18 mouse cellular contexts compared by ENCODE assay signal in the genomic region with DNA sequence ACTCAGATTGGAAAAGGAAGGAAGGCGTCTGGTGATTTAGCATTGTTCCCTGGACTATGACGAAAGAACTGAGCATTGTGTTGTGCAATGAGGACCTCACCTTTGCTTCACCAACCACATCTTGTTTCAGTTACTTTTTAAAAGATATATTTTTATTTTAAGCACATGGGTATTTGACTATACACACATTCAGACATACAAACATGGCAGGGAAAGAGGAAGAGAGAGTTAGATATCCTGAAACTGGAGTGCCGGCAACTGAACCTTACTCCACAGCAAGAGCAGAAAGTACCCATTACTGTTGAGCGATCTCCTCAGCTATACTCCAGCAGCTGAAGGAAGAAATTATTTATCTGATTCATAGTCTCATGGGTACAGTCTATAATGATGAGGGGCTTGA.
"Had no signal": no experiment of that assay in that cellular context is flagged by ENCODE, and none has a peak within 500 bp of the region (broad histone marks: within the 10 kb centered on the region; RNA-seq: fewer than 3 reads in every experiment).

No protein-coding gene starts in this region.

- H3K27ac ChIP-seq: liver, embryonic 15.5 days; lung, embryonic 15.5 days; macrophage; midbrain, embryonic 13.5 days; midbrain, embryonic 15.5 days; neural tube, embryonic 12.5 days; stomach, embryonic 15.5 days; stomach, postnatal 0 days had no signal

- DNase-seq: liver, postnatal 0 days; lung, adult 2 months; lung, postnatal 14 days; lung, postnatal 36 days; right cerebral cortex, postnatal 14 days; thymus, adult 2 months; thymus, postnatal 25 days had no signal

- H3K4me1 ChIP-seq: liver, embryonic 15.5 days; lung, embryonic 15.5 days; megakaryocyte, embryonic 14.5 days; midbrain, embryonic 13.5 days; midbrain, embryonic 15.5 days; neural tube, embryonic 12.5 days; stomach, embryonic 15.5 days had no signal

- ATAC-seq: liver, postnatal 0 days; lung, postnatal 0 days; midbrain, embryonic 13.5 days; midbrain, embryonic 15.5 days had no signal

- H3K27me3 ChIP-seq: liver, embryonic 15.5 days; lung, embryonic 15.5 days; megakaryocyte, embryonic 14.5 days; midbrain, embryonic 13.5 days; midbrain, embryonic 15.5 days; neural tube, embryonic 12.5 days; stomach, embryonic 15.5 days had no signal

- H3K4me2 ChIP-seq: liver, embryonic 15.5 days; lung, embryonic 15.5 days; midbrain, embryonic 11.5 days; midbrain, embryonic 13.5 days; midbrain, embryonic 15.5 days; neural tube, embryonic 12.5 days; stomach, embryonic 15.5 days had no signal

- H3K36me3 ChIP-seq: liver, embryonic 15.5 days; lung, embryonic 15.5 days; midbrain, embryonic 13.5 days; midbrain, embryonic 15.5 days; neural tube, embryonic 12.5 days; stomach, embryonic 15.5 days had no signal

- H3K9ac ChIP-seq: liver, embryonic 15.5 days; liver, postnatal 0 days; lung, embryonic 15.5 days; midbrain, embryonic 13.5 days; midbrain, embryonic 15.5 days; neural tube, embryonic 12.5 days; stomach, embryonic 15.5 days had no signal

- H3K9me3 ChIP-seq: liver, embryonic 15.5 days; lung, embryonic 15.5 days; midbrain, embryonic 13.5 days; midbrain, embryonic 15.5 days; neural tube, embryonic 12.5 days; stomach, embryonic 15.5 days had no signal

- H3K4me3 ChIP-seq: liver, embryonic 15.5 days; lung, embryonic 15.5 days; megakaryocyte, embryonic 14.5 days; midbrain, embryonic 13.5 days; midbrain, embryonic 15.5 days; neural tube, embryonic 12.5 days; stomach, embryonic 15.5 days had no signal
